Mouse (Mus musculus) urinary bladder, postnatal 36 days (tissue): ENCODE measurements around the gene Morn3.
"Not testable (repeated sequence)": the region's sequence is repeated elsewhere in the genome, so short reads cannot be mapped to it uniquely, and the experiment has no call there.

ENCODE experiments used
- DNase-seq, 2 experiments: peaks; one replicate each; pipeline ENCODE4 v3.0.0; 2022; ENCODE audit warnings: low spot score in 2 of 2, mixed read lengths in 1 of 2

The Morn3 gene

DNA sequence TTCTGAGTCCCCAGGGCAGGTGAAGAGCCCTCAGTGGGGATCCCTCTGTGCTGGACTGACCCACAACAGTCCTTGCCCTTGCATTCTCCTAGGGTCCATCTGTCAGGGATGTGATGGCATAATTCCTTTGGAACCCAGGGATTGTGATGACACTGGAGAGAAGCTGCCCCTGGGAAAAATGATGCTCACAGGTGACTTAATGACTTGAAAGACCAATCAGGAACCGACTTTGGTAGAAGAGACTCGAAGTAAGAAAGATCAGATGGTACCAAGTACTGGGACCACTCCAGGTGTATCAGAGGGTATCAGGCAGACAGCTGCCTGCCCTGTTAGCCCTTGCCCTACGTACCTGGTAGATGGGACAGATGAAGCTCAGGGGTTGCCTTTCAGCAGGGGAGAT is at the start of gene Morn3:
TSS of gene Morn3 (minus strand) at position 101 of the 400 bp plus-strand sequence.
- no peak for DNase-seq

DNA sequence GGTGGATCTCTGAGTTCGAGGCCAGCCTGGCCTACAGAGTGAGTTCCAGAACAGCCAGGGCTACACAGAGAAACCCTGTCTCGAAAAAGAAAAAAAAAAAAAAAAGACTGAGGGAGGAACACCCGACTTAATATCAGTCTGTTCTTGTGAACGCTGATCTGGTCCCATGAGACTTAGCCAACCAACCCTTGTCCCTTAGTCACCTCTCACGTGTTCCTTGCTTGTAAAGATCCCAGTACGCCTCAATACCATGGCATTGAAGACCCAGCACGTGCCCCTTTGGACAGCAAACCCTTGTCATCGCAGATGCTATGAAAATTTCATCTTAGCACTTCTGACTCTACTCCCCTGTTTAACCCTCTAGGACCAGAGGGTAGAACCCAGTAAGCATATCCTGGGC is 49.5 kb upstream of the Morn3 start:
- no peak for DNase-seq

DNA sequence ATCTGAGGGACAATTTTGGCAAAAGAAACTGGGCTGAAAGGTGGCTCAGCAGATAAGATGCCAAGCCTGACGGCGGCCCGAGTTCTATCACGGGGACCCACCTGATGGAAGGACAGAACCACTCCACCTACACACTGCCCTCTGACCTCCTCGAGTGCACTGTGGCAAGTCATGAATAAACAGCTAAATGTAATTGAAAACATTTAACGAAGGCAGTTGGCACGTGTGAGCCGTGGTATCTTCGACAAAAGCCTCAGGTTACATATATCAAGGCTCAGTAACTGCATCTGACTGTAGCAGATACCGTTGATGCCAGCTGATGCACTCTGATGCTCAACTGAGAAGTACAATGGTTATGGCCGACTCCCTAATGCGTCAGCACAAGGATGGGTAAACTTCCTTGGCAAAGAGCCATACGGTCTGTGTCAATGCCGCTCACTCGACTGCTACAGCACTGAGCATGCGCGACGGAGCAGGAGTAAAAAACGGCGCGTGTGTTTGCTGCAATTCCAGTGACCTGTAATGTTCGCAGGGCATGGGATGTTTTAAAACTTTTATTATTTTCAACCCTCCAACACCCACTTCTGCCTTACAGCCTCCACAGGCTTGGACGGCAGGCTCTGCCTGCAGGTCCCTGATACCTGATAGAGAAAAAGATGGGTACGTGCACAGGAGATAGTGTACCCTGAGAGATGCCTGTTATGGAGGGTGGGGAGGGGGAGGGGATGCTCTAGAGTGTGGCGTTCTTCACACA is 47.6 kb upstream of the Morn3 start:
- no peak for DNase-seq

GRCm38 (mm10) chr5:123093077-123093633 is 46.3 kb upstream of the Morn3 start:
- DNase-seq, result no peak

DNA sequence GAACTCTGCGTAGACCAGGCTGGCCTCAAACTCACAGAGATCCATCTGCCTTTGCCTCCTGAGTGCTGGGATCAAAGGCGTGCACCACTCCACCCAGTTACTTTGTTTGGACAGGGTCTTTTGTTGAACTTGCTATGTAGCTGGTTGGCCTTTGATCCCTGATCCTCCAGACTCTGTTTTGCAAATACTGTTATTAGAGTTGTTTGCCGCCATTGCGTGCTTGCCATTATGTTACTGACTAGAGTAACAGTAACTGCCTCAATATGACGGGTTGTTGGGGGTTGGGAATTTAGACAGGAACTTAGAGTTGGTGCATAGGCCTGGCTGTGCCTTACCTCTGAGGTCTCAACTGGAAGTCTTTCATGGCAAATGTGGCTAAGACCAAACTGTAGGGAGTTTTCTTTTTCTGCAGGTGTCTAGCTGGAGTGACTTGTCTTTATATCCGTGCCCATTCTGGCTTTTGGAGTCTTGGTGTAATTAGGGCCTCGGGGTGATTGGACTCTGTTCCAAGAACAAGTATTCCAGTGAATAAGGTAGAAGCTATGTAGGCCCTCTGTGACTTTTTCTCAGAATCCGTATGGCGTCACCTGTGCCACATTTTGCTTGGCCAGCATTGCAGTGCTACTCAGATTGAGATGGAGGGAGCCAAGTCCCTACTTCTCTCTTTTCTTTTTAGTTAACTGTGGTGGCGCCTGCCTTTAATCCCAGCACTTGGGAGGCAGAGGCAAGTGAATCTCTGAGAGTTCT is 43.9 kb upstream of the Morn3 start:
- no peak for DNase-seq

DNA sequence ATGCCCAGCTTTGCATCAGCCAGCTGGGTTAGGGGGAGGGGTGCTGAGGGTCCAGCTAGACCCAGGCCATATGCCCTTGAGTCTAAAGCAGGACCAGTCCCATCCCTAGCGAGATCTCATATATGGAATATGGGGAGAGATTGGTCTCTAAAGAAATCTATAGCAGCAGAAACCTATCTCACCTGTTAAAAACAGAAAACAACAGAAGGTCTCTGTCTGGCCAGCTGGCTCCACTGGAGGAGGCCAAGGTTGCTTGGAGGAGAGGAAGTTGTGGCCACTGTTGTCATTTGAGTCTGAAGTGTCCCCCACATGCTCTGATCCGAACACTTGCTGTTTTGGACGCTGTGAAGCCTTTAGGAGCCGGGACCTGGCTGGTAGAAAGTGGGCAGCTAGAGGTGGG is 42.0 kb upstream of the Morn3 start:
- DNase-seq, result no peak

DNA sequence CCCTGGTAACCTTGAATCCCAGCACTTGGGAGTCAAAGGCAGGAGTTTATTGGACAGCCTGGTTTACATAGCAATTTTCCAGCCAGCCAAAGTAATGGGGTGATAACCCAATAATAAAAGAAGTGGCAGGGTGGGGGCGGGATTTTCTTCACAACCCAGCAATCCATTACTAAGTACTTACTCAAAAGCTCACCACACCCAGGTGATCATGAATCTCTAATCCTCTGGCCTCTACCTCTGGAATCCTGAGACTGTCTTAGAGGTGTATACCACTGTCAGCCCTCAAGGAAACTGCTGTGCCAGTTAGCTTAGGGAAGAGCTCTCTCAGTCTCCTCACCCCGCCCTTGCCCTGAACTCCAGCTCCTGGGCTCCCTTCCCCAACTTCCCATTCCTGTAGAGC is 39.7 kb upstream of the Morn3 start:
- DNase-seq, result no peak

DNA sequence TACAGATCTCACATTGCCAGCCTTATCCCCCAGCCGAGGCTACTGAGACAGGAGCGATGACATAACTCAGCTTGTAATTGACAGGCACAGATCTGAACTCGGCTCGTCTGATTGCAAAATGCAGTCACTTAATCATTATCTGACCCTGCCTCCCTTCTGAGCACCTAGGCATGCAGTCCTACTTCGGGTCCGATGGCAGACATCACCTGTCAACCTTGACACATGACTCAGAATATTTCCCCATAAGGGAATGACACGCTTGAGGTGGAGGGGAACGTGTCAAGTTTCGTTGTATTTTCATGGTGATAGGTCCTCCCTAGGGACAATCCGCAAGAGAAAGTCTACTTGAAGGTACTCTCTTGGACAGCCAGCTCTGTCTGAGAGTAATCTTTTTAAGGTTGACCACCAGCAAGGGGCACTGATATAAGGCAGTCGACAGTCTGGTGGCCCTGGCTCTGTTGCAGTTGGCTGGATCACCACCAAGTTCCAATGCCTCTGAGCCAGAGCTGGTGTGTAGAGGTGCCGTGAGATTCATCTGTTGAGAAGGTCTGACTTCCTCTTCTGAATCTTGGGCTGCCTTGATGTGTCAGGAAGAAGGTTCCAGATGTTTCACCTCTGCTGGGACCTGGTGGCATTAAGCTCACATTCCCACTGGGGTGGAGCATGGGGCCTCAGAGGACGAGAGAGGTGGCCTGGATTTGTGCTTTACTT is 36.7 kb upstream of the Morn3 start:
- no peak for DNase-seq

GRCm38 (mm10) chr5:123080510-123080909 is 33.7 kb upstream of the Morn3 start:
- DNase-seq, result no peak

DNA sequence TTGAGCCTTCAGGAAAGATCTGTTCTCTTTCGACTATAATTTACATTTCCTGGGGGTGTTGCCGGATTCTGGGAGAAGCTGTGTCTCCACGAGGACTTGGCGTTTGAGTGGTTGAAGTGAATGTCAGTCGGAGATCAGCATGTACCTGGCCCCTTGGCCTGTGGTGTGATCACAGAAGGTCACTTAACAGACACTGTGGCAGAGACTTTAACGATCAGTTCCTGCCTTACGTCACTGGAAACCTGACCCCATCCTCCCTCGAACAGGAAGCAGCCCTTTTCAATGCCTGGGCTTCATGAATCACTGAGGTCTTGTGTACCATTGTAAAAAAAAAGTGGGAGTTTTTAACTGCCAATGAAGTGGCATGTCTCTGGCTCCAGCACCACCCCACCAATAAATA is 33.2 kb upstream of the Morn3 start:
- no peak for DNase-seq

GRCm38 (mm10) chr5:123079568-123079967 is 32.8 kb upstream of the Morn3 start:
- DNase-seq, result no peak

DNA sequence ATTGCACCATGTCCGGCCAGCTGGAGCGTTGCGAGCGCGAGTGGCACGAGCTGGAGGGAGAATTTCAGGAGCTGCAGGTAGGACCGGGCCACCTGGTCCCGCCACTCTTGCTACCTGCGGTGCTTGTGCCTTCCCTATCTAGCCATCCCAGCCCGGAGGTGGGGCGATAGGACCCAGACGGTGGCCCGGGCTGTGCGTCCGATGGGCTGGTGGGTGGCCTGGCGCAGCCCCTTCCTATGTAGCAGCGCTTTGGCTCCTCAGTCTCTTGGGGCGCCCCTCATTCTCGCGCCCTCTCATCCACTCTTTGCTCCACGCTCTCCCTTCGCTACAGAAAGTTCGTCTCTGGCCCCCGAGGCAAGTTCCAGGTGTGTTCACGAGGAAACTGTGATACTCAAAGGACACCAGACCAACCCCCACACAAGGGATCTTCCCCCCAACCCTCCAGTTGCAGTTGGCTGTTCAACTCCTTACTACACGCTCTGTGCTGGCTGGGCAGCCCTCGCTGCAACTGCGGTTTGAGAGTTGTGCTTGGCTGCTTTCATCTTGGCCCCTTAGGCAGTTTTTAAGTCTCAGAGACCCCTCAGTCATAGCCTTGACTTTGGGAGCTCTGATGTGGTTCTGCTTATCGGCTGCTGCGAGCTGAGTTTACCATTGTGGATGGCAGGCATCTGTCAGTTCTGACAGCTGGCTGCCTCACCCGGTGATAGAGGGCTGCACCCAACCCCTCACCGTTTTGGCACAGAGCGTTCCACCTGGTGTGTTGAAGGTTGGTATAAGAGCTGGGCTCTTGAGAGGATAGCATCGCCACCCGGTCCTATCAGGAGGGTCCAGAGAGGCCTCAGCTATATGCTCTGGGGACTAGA is 29.8 kb upstream of the Morn3 start:
- no peak for DNase-seq

DNA sequence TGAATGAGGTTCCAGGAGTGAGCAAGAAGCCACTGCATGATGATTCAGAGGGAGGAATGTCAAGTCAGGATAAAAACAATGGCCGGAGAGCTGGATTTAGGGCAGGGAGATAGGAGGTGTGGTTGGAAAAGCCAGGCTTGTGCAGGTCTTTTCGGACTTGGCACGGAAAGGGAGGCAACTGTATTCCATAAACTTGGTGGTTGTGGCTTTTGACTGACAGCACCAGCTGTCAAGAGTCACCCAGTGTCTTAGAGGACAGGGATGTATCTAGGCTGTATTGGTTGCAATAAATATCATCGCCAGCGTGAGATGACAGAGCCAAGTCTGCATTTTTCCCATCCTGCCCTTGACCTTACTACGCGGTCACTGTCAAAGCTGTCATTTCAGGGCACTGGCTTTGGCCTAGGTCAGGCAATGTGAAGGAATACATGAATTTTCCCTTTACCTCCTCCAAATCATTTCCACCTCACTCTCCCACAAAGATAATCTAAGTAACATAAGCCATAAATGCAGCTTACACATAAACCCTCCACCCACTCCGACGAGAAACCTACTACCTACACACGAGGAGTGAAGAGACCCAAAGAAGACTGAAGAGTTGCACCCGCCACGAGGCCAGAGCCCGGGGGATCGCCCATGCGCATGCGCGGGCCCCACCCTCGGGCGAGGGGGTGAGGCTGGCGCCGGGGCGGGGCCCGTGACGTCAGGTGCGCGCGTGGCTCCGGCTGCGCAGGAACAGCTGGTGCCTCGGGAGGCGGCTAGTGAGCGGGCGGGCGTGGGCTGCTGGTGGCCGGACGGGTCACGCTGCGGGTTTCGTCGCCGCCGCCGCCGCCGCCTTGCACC is 29.0 kb upstream of the Morn3 start:
- peak; percentile 91 to 94 for DNase-seq

- DNase-seq, result no peak
These were observed 21.9 kb upstream of the Morn3 start for GRCm38 (mm10) chr5:123068714-123069113.

DNA sequence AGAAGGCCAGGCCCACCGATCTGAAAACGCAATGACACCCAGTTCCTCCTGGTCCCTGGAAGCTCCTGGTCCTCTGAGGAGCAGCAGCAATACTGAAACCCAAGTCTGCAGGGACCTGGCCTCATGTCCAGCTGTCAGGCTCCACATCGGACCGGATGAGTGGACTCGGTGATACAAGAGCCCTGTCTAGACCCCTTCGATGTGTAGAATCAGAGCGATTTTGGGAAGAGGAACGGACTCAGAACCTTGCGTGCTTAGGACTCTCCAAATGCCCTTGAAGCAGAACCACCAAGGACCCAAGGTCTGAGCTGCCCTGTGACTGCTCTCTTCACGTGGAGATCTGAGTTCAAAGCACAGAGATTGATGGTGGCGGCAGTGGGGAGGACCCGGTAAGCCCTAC is 21.3 kb upstream of the Morn3 start, which contains the start of gene Tmem120b:
TSS of gene Tmem120b (plus strand) at position 301 of the 400 bp plus-strand sequence.
- no peak for DNase-seq

- DNase-seq, result no peak
These were observed 20.7 kb upstream of the Morn3 start for GRCm38 (mm10) chr5:123067395-123067995.

DNA sequence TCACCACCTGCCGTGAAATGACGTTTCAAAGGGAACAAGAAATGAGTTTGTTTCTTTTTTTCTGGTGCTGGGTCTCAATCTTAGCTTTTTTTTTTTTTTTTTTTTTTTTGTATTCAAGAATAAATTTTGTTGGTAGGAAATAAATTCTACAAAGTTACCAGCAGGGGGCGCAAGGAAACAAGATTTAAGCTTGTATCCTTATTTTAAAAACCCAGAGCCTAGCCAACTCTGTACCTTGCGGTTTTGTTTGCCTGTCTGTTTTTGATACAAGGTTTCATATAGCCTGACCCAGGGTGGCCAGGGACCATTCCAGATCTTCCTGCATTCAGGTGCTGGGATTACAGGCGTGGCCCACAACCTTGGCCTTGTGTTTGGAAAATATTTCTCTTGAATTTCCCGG is 17.4 kb upstream of the Morn3 start:
- DNase-seq, result peak; percentile 30 to 35

DNA sequence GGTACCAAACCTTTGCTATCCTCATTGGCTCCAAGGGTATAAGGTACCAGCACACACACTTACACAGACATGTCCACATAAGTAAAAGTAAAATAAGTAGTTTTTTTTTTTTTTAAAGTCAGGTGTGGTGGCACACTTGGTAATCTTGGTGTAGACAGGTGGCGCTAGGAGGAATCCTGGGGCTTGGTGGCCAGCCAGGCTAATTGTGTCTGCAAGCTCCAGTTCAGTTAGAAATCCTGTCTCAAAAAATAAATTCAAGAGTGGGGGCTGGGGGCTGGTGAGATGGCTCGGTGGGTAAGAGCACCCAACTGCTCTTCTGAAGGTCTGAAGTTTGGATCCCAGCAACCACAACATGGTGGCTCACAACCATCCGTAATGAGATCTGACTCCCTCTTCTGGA is 16.3 kb upstream of the Morn3 start:
- no peak for DNase-seq

DNA sequence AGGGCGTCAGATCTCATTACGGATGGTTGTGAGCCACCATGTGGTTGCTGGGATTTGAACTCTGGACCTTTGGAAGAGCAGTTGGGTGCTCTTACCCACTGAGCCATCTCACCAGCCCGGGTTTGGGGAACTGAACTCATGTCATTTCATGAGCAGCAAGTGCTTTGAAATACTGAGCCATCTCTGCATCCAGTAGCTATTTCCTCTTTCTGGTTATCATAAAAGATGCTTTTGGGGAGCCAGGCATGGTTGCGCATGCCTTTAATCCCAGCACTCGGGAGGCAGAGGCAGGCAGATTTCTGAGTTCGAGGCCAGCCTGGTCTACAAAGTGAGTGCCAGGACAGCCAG is 14.6 kb upstream of the Morn3 start:
- not testable (repeated sequence) for DNase-seq
